Mouse (Mus musculus): ENCODE results near the gene Gm49630.
"Not testable (repeated sequence)": the region's sequence is repeated elsewhere in the genome, so short reads cannot be mapped to it uniquely, and the experiment has no call there.

Gene Gm49630

GRCm38 (mm10) chr17:7366676-7367374 is 5.0 kb downstream of the Gm49630 start:
- not testable (repeated sequence) for DNase-seq

GRCm38 (mm10) chr17:7366265-7366664 is 5.5 kb downstream of the Gm49630 start:
- DNase-seq: not testable (repeated sequence)

- DNase-seq: not testable (repeated sequence)
These were observed 6.2 kb downstream of the Gm49630 start for GRCm38 (mm10) chr17:7365615-7366014.

DNA sequence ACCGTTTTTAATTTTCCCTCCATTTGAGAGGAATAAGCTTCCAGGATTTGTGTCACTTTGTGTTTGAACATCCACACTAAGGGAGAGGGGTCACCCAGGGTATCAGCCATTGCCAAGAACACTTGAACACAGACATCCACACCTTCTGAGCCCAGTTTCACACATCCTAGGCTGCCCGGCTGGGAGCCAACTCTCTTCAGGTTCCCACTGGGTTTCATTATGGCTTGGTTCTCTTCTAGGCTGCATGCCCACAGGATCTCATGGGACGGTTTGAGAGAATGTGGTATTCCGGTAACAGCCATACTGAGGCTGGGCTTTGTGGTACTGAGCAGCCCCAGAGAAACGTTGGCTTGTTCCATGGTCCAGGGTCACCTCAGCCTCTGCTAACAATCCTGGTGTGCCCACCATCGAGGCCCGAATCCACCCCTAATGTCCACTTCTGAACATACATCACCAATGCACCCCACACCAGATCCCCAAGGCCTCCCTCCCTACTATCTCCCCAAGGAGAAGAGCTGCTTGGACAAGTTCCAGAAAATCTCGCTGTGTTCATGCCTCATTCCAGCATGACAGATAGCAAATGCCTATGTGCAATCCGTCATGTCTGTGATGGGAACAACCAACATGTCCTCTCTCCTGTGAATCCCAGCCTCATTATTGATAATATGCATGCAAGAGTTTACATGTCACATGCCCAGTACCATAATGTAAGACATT is 10.9 kb downstream of the Gm49630 start:
- peak; percentile 59 for DNase-seq

GRCm38 (mm10) chr17:7359806-7360205 is 12.0 kb downstream of the Gm49630 start:
- DNase-seq: not testable (repeated sequence)

- not testable (repeated sequence) for DNase-seq
These were observed 19.2 kb downstream of the Gm49630 start, which contains the start of gene Ttll2 for GRCm38 (mm10) chr17:7352596-7352995. TSS of gene Ttll2 (minus strand) at chr17:7352696.

- not testable (repeated sequence) for DNase-seq
These were observed 23.0 kb downstream of the Gm49630 start for GRCm38 (mm10) chr17:7348765-7349164.

GRCm38 (mm10) chr17:7337381-7337780 is 34.4 kb downstream of the Gm49630 start:
- not testable (repeated sequence) for DNase-seq

- DNase-seq: not testable (repeated sequence)
These were observed 39.0 kb downstream of the Gm49630 start for GRCm38 (mm10) chr17:7332745-7333144.

GRCm38 (mm10) chr17:7326415-7326814 is 45.4 kb downstream of the Gm49630 start:
- not testable (repeated sequence) for DNase-seq

GRCm38 (mm10) chr17:7324346-7324745 is 47.4 kb downstream of the Gm49630 start, which contains the start of gene Tcp10a:
TSS of gene Tcp10a (plus strand) at chr17:7324646.
- DNase-seq: not testable (repeated sequence)

DNA sequence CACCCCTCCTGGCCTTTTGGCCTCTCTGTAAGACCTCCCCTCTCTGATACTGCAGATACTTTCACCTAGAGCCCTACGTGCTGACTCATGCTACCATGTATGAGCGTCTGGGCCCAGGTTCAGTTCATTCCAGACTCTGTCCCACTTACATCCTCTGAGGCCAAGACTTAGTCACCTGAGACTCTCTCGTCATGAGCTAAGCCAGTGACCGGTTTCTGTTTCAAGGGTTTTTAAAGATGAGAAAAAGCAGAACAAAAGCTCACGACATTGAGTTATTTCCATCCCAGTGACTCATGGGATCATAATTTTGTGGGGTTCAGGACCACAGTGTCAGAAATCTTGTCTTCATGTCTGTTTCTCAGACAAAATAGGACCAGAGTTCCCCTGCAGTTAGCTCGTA is 52.0 kb downstream of the Gm49630 start:
- not testable (repeated sequence) for DNase-seq

DNA sequence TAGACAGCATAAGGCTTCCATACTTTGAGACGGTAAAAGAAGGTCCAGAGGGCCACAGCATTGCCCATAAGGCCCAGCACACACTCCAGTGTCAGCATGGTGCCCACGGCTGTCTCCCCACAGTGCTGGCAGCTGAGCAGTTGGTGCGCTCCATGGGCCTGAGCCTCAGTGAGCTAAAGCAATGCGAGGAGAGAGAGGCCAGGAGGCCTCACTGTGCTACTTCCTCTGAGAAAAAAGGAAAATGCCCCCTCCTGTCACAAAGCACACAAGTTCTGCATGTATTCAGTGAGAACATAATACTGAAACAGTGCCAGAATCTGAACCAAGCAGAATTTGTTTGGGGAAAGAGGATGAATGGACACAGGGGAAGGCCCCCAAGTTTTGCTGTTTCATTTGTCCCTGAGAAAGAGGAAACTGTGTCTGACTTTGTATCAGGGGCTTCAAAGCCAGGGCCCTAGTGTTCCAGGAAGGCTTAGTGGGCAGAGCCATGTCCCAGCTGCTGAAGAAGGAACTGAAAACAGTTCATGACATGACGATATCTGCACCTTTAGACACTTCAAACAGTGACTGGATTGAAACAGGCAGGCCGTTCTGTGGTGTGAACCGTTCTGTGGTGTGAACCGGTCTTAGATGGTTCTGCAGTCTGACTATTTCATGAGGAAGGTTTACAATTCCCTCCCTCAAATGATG is 55.9 kb downstream of the Gm49630 start:
- DNase-seq: not testable (repeated sequence)

DNA sequence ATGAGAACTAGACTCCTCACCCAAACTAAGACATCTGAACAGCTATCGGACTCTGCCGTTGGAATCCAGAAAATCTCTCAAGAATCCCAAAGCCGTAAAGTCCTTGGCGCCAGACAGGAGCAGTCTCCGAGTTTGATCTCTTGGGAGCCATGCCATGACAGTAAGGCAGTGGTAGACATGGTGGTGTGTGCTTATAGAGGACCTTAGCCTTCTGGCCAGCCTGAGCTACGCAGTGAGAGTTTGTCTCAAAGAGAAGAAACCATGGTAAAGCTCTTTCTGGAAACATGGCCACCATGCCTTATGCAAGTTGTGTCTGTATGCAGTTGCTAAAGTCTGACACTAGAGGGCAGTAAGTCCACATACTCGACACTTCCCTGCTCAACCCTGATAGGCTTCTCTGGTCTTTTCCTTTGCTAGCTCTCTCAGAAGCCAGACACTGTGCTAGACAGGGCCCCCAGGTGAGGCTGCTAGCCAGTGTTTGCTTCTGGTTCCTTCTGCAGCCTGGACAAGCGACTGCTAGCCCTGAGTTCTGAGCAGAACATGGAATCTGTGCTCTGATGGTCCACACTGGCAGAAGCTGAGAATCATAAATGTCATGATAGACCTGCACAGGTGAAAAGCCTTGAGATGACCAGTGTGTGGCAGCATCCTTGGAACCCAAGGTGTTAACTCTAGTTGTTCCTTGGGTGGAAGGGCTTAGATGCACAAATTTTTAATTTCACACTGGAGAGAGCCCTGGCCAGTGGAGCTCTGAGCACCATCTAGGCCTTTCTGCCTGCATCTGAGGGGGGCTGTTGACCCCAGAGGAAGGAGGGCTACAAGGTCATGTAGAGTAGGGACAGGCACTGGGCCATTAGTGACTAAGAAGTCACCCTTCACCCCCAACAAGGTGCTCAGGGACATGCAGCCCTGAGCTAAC is 65.2 kb downstream of the Gm49630 start:
- peak; percentile 25 for DNase-seq
